Mouse (Mus musculus): ENCODE results near the gene Rhox4g. TPM values are rescaled to one million over a fixed set of nuclear protein-coding genes. Genes with fewer than 3 reads are reported as not detected.
"Not testable (repeated sequence)": the region's sequence is repeated elsewhere in the genome, so short reads cannot be mapped to it uniquely, and the experiment has no call there.

Gene Rhox4g
- not detected in 2 replicates for polyA plus RNA-seq (2012; rRNA removed)

- 92% methylated on average over 16 of the region's 20 CpGs for WGBS
Measured at GRCm38 (mm10) chrX:37651227-37651626, at the start of gene Rhox4g. TSS of gene Rhox4g (minus strand) at chrX:37651327.

GRCm38 (mm10) chrX:37692261-37692660 lies 41.1 kb upstream of the Rhox4g start:
- Histone ChIP-seq H3K27ac (ENCODE audit: insufficient read depth, low read depth, low read length) (no peak overlapping the region), H3K36me3 (ENCODE audit: control insufficient read depth, insufficient read depth, low read length) (no peaks in the 10 kb centered on the region), H3K4me3 (ENCODE audit: low read depth, low read length) (no peak overlapping the region), H3K27me3 (ENCODE audit: control insufficient read depth, insufficient read depth, low read length) (no peaks in the 10 kb centered on the region), H3K4me1 (ENCODE audit: control insufficient read depth, insufficient read depth, insufficient read length, low read length) (no peaks in the 10 kb centered on the region)
- 62% methylated on average over 2 of the region's 2 CpGs for WGBS
- TF ChIP-seq POLR2A (IDR thresholded peaks at IDR 0.05; ENCODE audit: low read depth, low read length) = no peak

More at GRCm38 (mm10) chrX:37651227-37651626, at the start of gene Rhox4g:
- H3K4me3 ChIP-seq (ENCODE audit: low read depth, low read length); H3K27ac ChIP-seq (ENCODE audit: insufficient read depth, low read depth, low read length); H3K27me3 ChIP-seq (ENCODE audit: control insufficient read depth, insufficient read depth, low read length); H3K36me3 ChIP-seq (ENCODE audit: control insufficient read depth, insufficient read depth, low read length); H3K4me1 ChIP-seq (ENCODE audit: control insufficient read depth, insufficient read depth, insufficient read length, low read length): not testable (repeated sequence)

GRCm38 (mm10) chrX:37683031-37683715 lies 32.0 kb upstream of the Rhox4g start:
- TF ChIP-seq POLR2A (IDR thresholded peaks at IDR 0.05; ENCODE audit: low read depth, low read length) (no peak), CTCF (IDR thresholded peaks at IDR 0.05; ENCODE audit: extremely low read depth, insufficient read length, insufficient replicate concordance, low read depth, low read length) (no peak)
- Histone ChIP-seq H3K27me3 (ENCODE audit: control insufficient read depth, insufficient read depth, low read length) (no peaks in the 10 kb centered on the region), H3K4me1 (ENCODE audit: control insufficient read depth, insufficient read depth, insufficient read length, low read length) (no peaks in the 10 kb centered on the region), H3K36me3 (ENCODE audit: control insufficient read depth, insufficient read depth, low read length) (no peaks in the 10 kb centered on the region), H3K27ac (ENCODE audit: insufficient read depth, low read depth, low read length) (no peak overlapping the region), H3K4me3 (ENCODE audit: low read depth, low read length) (no peak overlapping the region)
- 89% methylated on average over 24 of the region's 24 CpGs for WGBS

GRCm38 (mm10) chrX:37673177-37673576 lies 22.1 kb upstream of the Rhox4g start, which contains the start of gene Rhox2h:
TSS of gene Rhox2h (minus strand) at chrX:37673277.
- H3K4me3 ChIP-seq (ENCODE audit: low read depth, low read length); H3K4me1 ChIP-seq (ENCODE audit: control insufficient read depth, insufficient read depth, insufficient read length, low read length); H3K27me3 ChIP-seq (ENCODE audit: control insufficient read depth, insufficient read depth, low read length); H3K36me3 ChIP-seq (ENCODE audit: control insufficient read depth, insufficient read depth, low read length); H3K27ac ChIP-seq (ENCODE audit: insufficient read depth, low read depth, low read length): not testable (repeated sequence)
- WGBS = 85% methylated on average over 8 of the region's 8 CpGs

GRCm38 (mm10) chrX:37668664-37669063 lies 17.5 kb upstream of the Rhox4g start, which contains the start of gene Rhox3h:
TSS of gene Rhox3h (minus strand) at chrX:37668764.
- H3K36me3 ChIP-seq (ENCODE audit: control insufficient read depth, insufficient read depth, low read length) = not testable (repeated sequence)
- WGBS = 80% methylated on average over 1 of the region's 3 CpGs

GRCm38 (mm10) chrX:37643370-37643769 lies 7.8 kb downstream of the Rhox4g start, which contains the start of gene Rhox2g:
TSS of gene Rhox2g (minus strand) at chrX:37643470.
- H3K27me3 ChIP-seq (ENCODE audit: control insufficient read depth, insufficient read depth, low read length); H3K4me1 ChIP-seq (ENCODE audit: control insufficient read depth, insufficient read depth, insufficient read length, low read length); H3K27ac ChIP-seq (ENCODE audit: insufficient read depth, low read depth, low read length); H3K36me3 ChIP-seq (ENCODE audit: control insufficient read depth, insufficient read depth, low read length); H3K4me3 ChIP-seq (ENCODE audit: low read depth, low read length): not testable (repeated sequence)
- WGBS = 92% methylated on average over 6 of the region's 6 CpGs

More at GRCm38 (mm10) chrX:37668664-37669063, 17.5 kb upstream of the Rhox4g start, which contains the start of gene Rhox3h:
- not testable (repeated sequence) for H3K4me3 ChIP-seq (ENCODE audit: low read depth, low read length); H3K27me3 ChIP-seq (ENCODE audit: control insufficient read depth, insufficient read depth, low read length); H3K27ac ChIP-seq (ENCODE audit: insufficient read depth, low read depth, low read length); H3K4me1 ChIP-seq (ENCODE audit: control insufficient read depth, insufficient read depth, insufficient read length, low read length)

- H3K4me3 ChIP-seq (ENCODE audit: low read depth, low read length); H3K4me1 ChIP-seq (ENCODE audit: control insufficient read depth, insufficient read depth, insufficient read length, low read length); H3K27ac ChIP-seq (ENCODE audit: insufficient read depth, low read depth, low read length); H3K36me3 ChIP-seq (ENCODE audit: control insufficient read depth, insufficient read depth, low read length); H3K27me3 ChIP-seq (ENCODE audit: control insufficient read depth, insufficient read depth, low read length): not testable (repeated sequence)
- 83% methylated on average over 2 of the region's 2 CpGs for whole genome bisulfite sequencing
Measured at GRCm38 (mm10) chrX:37628512-37628911, 22.6 kb downstream of the Rhox4g start, which contains the start of gene Rhox3g. TSS of gene Rhox3g (minus strand) at chrX:37628612.

- WGBS = 97% methylated on average over 19 of the region's 19 CpGs
- not testable (repeated sequence) for H3K27ac ChIP-seq (ENCODE audit: insufficient read depth, low read depth, low read length); H3K27me3 ChIP-seq (ENCODE audit: control insufficient read depth, insufficient read depth, low read length)
Measured at GRCm38 (mm10) chrX:37607604-37608003, 43.5 kb downstream of the Rhox4g start, which contains the start of gene Rhox4f. TSS of gene Rhox4f (minus strand) at chrX:37607704.

More at GRCm38 (mm10) chrX:37607604-37608003, 43.5 kb downstream of the Rhox4g start, which contains the start of gene Rhox4f:
- H3K36me3 ChIP-seq (ENCODE audit: control insufficient read depth, insufficient read depth, low read length); H3K4me1 ChIP-seq (ENCODE audit: control insufficient read depth, insufficient read depth, insufficient read length, low read length); H3K4me3 ChIP-seq (ENCODE audit: low read depth, low read length): not testable (repeated sequence)

Other genes starting within 250 kb of the Rhox4g start
- gene Rhox2b, start 239.3 kb downstream of the Rhox4g start, polyA plus RNA-seq (2012; rRNA removed) = not detected in 2 replicates
- not detected in 2 replicates for gene Rhox4b, start 218.8 kb downstream of the Rhox4g start, polyA plus RNA-seq (2012; rRNA removed)
- not detected in 2 replicates for gene Rhox2c, start 197.6 kb downstream of the Rhox4g start, polyA plus RNA-seq (2012; rRNA removed)
- not detected in 2 replicates for gene Rhox3c, start 192.7 kb downstream of the Rhox4g start, polyA plus RNA-seq (2012; rRNA removed)
- gene Rhox4c, start 171.0 kb downstream of the Rhox4g start, polyA plus RNA-seq (2012; rRNA removed) = not detected in 2 replicates
- gene Rhox2d, start 157.9 kb downstream of the Rhox4g start, polyA plus RNA-seq (2012; rRNA removed) = not detected in 2 replicates
- gene Rhox4d, start 137.0 kb downstream of the Rhox4g start, polyA plus RNA-seq (2012; rRNA removed) = not detected in 2 replicates
- not detected in 2 replicates for gene Rhox2e, start 120.9 kb downstream of the Rhox4g start, polyA plus RNA-seq (2012; rRNA removed)
- not detected in 2 replicates for gene Rhox3e, start 109.3 kb downstream of the Rhox4g start, polyA plus RNA-seq (2012; rRNA removed)
- not detected in 2 replicates for gene Rhox4e, start 93.9 kb downstream of the Rhox4g start, polyA plus RNA-seq (2012; rRNA removed)
- not detected in 2 replicates for gene Rhox2f, start 79.9 kb downstream of the Rhox4g start, polyA plus RNA-seq (2012; rRNA removed)
- not detected in 2 replicates for gene Rhox3f, start 70.3 kb downstream of the Rhox4g start, polyA plus RNA-seq (2012; rRNA removed)
- not detected in 2 replicates for gene Rhox4f, start 43.6 kb downstream of the Rhox4g start, polyA plus RNA-seq (2012; rRNA removed)
- gene Rhox3g, start 22.7 kb downstream of the Rhox4g start, polyA plus RNA-seq (2012; rRNA removed) = not detected in 2 replicates
- gene Rhox2g, start 7.9 kb downstream of the Rhox4g start, polyA plus RNA-seq (2012; rRNA removed) = not detected in 2 replicates
- not detected in 2 replicates for gene Rhox3h, start 17.4 kb upstream of the Rhox4g start, polyA plus RNA-seq (2012; rRNA removed)
- gene Rhox2h, start 21.9 kb upstream of the Rhox4g start, polyA plus RNA-seq (2012; rRNA removed) = not detected in 2 replicates
- not detected in 2 replicates for gene Rhox5, start 153.5 kb upstream of the Rhox4g start, polyA plus RNA-seq (2012; rRNA removed)
- gene Rhox6, start 175.6 kb upstream of the Rhox4g start, polyA plus RNA-seq (2012; rRNA removed) = not detected in 2 replicates
- not detected in 2 replicates for gene Rhox7a, start 180.4 kb upstream of the Rhox4g start, polyA plus RNA-seq (2012; rRNA removed)
- not detected in 2 replicates for gene Rhox8, start 227.6 kb upstream of the Rhox4g start, polyA plus RNA-seq (2012; rRNA removed)
- not detected in 2 replicates for gene Rhox7b, start 245.9 kb upstream of the Rhox4g start, polyA plus RNA-seq (2012; rRNA removed)